Mouse (Mus musculus): Measurements from ENCODE around the gene Pdlim7.

GRCm38 (mm10) chr13:55462965-55463364 lies 50.5 kb downstream of the Pdlim7 start:
- TF ChIP-seq POLR2A (IDR thresholded peaks at IDR 0.05; ENCODE audit: borderline replicate concordance, low read depth, low read length) (no peak), CTCF (IDR thresholded peaks at IDR 0.05; ENCODE audit: low read depth, low read length) (no peak)

Measured in bone marrow macrophage, adult 2 months (primary cell).